Mouse (Mus musculus): ENCODE measurements around the gene 4930524J08Rik. TPM values are rescaled to one million over a fixed set of nuclear protein-coding genes. Genes with fewer than 3 reads are reported as not detected.

Gene 4930524J08Rik
- total RNA-seq (2021): 1 to 10 TPM; 1.1 to 1.2 TPM
- long read RNA-seq, experiment 1: 0 reads
- long read RNA-seq, experiment 2: 0 reads

DNA sequence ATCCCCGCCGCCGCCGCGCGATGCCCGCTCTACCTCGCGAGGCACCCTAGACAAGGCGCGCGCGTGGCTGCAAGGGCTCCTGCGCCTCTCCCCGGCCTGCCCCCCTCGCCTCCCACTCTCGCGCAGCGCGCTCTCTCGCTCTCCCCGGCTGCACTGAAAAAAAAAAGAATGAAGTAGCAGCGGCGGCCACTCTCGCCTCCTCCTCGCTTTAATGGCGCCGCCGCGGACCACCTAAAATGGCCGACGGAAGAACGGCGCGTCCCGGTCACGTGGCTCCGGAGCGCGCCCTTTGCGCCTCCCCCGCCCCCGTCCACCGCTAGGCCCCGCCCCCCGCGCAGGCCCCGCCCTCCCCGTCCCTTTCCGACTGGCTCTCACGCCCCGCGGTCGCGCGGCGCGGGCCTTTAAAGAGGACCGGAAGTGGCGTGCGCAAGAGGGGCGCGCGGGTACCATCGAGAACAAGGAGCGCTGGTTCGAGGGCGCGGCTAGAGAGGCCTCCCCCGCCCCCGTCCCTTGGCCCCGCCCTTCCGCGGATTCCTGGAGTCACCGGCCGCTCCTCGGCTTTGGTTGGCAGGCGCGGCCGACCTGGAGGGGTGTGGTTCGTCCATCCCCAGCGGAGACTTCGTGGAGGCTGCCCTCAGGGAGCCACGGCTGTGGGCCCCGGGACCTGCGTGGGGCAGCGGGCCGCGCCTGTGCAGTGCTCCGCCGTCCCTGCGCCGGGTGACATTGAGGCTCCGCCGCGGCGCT lies at the start of gene 4930524J08Rik, which contains the start of gene Hnrnpd:
Gene 4930524J08Rik, plus strand, starts transcription at position 363 of the 744 bp plus-strand sequence.
Gene Hnrnpd, minus strand, starts transcription at position 240 of the 744 bp plus-strand sequence.
- DNase-seq: peak; percentile 91

- no peak for DNase-seq
Observed at GRCm38 (mm10) chr5:99931910-99932309, 47.0 kb upstream of the 4930524J08Rik start.

DNA sequence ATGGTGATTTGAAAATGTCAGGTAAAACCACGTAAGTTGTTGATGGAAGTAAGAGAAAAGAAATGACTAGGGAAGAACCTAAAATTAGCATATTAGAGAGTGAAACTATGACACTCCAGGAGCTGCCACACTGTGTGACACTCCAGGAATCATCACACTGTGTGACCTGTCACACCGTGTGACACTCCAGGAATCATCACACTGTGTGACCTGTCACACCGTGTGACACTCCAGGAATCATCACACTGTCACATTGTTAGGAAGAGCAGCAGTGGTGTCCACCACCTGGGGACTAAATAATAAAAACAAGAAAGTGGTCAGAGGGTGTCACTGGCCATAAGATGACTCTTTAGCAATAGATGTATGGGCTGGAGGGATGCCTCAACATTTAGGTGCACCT lies 39.4 kb upstream of the 4930524J08Rik start:
- no peak for DNase-seq

DNA sequence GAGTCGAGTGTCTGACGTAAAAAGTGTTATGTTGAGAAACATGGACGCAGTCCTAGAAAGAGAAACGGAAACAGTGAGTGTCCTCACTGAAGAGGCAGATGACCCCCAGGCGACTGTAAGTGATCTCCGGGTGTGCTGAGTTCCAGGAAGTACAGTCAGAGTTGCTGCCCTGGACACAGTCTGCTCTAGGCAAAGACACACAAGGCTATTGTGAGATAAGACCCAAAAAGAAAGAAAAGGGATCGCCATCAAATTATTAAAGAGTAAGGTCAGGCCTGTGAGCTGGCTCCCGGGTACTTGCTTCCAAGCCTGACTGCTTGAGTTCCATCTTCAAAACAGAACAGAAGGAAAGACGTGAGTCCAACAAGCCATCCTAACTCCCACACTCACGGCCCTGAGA lies 37.6 kb upstream of the 4930524J08Rik start:
- DNase-seq: no peak

DNA sequence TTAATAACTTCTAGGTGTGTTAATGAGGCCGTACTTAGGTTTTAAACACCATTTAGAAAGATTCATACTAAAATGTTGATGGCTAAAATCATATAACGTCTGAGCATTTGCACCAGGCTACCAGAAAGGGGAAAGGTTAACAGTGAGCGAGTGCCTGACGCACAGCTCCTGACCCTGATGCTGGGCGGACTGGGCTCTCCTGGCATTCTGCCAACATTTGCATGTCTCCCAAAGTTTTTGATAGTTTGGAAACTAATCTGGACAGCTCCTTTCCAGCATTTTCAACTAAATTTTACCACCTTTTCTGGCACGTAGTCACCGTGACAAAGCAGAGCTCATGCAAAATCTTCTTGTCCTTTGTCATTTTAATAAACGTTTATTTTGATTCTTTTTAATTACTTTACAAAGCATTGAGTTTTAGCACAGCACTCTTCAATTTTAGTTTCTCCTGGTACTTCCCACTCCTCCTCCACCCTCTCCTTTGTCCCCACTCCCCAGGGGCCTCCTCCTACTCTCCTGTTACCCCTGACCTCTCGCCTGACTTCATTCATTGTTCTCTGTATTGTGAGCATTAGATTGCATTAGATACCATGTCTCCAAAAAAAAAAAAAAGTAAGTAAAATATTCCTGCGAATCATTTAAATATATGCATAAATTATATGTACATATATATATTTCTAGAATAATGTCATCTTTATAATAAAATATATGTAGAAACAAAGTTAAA lies 36.9 kb upstream of the 4930524J08Rik start:
- DNase-seq: no peak

GRCm38 (mm10) chr5:99952513-99952912 lies 26.3 kb upstream of the 4930524J08Rik start:
- DNase-seq: no peak

- DNase-seq: no peak
Observed at GRCm38 (mm10) chr5:99953883-99954282, 25.0 kb upstream of the 4930524J08Rik start.

DNA sequence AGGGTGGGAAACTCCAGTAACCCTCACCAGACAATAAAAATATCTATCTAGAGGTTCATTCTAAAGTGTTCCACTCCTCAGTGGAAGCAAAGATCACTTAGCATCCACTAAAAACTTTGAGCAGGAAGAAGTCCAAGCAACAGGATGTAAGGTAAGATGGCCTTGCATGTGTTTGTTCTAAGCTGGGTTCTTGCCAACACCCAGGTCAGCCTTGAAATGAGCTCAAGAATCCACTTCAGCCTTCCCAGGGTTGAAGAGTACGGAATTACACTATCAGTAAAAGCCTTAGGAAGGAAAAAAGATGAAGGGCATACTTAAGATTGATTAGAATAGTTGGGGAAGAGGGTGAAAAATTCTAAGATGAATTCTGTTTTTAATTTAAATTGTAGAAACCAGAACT lies 20.2 kb upstream of the 4930524J08Rik start:
- DNase-seq: no peak

DNA sequence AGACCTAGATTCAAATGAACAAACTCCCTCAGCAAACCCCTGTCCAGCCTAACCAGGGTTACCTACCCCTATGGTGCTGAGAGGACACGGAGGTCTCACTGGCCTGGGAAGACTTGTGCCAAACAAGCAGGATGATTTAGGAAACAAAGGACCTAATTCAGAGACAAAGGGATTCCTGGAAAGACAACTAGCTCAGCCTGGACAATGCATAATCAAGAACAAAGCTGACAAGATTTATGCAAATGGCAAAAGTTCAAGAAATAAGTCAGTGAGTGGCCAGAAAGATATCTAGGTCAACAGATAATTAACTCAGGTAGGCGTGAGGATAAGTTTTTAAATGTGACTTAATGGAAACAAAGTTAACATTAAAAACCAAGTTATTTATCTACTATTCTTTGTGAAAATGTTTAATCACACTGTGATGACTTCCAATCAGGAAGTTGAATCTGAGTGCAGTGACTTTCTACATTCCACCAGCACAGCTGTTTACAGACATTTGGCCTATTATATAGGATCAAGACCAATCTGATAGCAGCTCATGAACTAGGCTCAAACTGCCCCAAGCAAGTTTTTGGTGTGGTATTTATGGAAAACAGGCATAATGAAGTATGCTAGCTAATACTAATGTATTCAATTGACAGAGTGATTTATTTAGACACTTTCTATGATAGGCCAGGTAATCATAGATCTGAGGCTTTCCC lies 19.5 kb upstream of the 4930524J08Rik start:
- DNase-seq: no peak

DNA sequence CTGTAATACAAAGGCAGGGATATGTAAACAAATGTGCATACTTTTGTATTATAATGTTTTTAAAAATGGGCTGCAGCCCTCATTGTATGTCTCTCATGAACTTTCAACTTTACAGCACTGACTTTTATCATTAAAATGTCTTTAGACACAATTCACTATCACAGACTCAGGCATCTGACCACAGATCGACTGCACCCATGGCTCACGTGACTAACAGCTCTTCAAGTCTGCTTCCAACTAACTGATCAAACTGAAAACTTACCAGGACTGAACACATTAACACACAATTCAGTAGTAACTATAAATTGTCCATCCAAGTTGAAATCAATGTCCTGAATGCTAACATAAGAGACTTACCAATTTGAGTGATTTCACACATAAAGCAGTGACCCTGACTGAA lies 18.9 kb upstream of the 4930524J08Rik start:
- DNase-seq: no peak

DNA sequence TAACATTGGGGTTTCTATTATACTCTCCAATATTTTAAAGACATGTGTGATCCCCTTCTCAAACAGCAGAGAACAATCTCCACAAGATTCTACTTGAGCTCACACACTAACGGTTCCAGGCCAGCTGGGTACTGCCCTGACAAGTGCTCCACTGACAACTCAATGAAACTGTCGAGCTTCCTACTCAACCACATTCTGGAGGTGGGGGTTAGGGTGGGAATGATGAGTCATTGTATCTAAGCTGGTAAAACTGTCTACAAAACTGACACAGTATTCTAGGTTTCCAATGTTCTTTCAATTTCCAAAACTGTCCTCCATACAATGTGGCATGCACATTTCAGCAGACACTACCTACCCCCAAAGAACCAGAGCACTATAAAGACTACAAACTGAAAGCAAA lies 4.9 kb upstream of the 4930524J08Rik start:
- DNase-seq: no peak

- no peak for DNase-seq
Observed at GRCm38 (mm10) chr5:99975061-99975460, 3.8 kb upstream of the 4930524J08Rik start.

- no peak for DNase-seq
Observed at GRCm38 (mm10) chr5:99975776-99976175, 3.1 kb upstream of the 4930524J08Rik start.

GRCm38 (mm10) chr5:99976334-99976955 lies 2.4 kb upstream of the 4930524J08Rik start:
- DNase-seq: no peak

GRCm38 (mm10) chr5:99977516-99978301 lies 1.2 kb upstream of the 4930524J08Rik start:
- DNase-seq: peak; percentile 79

DNA sequence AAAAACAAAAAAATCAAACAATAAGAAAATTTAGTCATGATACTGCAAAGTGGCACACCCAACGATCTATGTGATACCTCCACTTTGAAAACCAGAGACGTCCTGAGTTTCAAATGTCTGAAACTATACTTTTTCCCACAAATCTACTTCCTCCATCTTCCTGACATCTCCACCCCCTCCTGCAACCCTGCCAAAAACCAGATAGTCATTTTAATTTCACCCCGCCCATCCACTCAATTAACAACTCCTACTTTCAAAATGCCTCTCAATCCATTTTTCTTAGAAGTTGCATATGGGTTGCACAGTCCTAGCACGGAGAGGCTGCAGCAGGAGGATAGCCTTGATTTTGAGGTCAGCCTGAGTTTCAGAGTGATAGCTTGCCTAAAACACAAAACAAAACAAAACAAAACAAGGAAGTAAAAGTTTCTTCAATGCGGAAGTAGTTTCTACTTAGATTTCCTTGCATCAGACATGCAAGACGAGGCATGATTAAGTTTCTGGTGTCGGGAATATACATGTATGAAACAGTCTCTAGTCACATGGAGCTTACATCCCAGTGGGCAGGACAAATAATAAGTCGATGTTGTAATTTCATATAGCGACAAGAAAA lies 4.7 kb downstream of the 4930524J08Rik start:
- no peak for DNase-seq

GRCm38 (mm10) chr5:99994166-99994565 lies 15.3 kb downstream of the 4930524J08Rik start:
- no peak for DNase-seq

- no peak for DNase-seq
Observed at GRCm38 (mm10) chr5:99994680-99995079, 15.8 kb downstream of the 4930524J08Rik start.

DNA sequence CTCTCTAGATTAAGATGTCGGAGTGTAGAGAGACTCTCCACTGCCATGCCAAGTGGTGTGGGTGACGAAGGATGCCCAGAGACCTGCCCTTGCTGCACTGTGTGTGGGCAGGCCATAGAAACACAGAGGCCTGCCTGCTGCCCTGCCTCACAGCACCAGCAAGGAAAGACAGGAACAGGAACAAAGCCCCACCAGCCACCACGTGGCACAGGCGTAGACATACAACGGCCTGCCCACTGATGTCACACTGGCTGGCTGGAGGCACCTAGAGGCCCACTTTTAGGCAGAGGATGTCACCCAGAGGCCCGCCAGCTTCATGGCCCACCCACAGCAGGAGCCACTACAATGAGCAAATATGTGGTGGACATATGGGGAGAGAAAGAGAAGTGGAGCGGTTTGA lies 21.2 kb downstream of the 4930524J08Rik start:
- DNase-seq: no peak

GRCm38 (mm10) chr5:100000500-100000899 lies 21.6 kb downstream of the 4930524J08Rik start:
- DNase-seq: no peak

- DNase-seq: no peak
Observed at GRCm38 (mm10) chr5:100003895-100004294, 25.0 kb downstream of the 4930524J08Rik start.

All from gastrocnemius, postnatal 10 days (tissue).